Mouse (Mus musculus) CH12.LX (cell line): ENCODE results near the gene Mospd2. TPM values are rescaled to one million over a fixed set of nuclear protein-coding genes. Genes with fewer than 3 reads are reported as not detected.

ENCODE experiments used
- DNase-seq: peaks from one replicate; pipeline ENCODE4 v3.0.0-alpha.2; 2013; ENCODE audit errors: extremely low read depth
- H3K27ac ChIP-seq: 2 replicates; pipeline ENCODE4 v1.5.1; 2012; ENCODE audit warnings: low read depth, mild to moderate bottlenecking, control low read depth, moderate library complexity; ENCODE audit not compliant: insufficient read depth
- H3K27me3 ChIP-seq: replicated peaks from 2 replicates; pipeline ENCODE3; 2012; ENCODE audit warnings: inconsistent platforms
- H3K36me3 ChIP-seq, 2 experiments: replicated peaks in 1 of 2; 2 replicates each; pipeline versions ENCODE3 to v1.6.1; 2012; ENCODE audit warnings: inconsistent platforms in 1 of 2, low read length in 1 of 2, mild to moderate bottlenecking in 1 of 2, mixed read lengths in 1 of 2, moderate library complexity in 1 of 2; ENCODE audit not compliant: control insufficient read depth in 1 of 2, insufficient read depth in 1 of 2
- H3K4me1 ChIP-seq, 2 experiments: 2 replicates each; pipeline ENCODE4 v1.6.1; 2012; ENCODE audit warnings: inconsistent platforms in 1 of 2, moderate library complexity in 1 of 2; ENCODE audit not compliant: insufficient read depth in 2 of 2, control insufficient read depth in 1 of 2
- H3K4me2 ChIP-seq: 2 replicates; pipeline ENCODE4 v1.6.1; 2012; ENCODE audit warnings: low read depth, mild to moderate bottlenecking, control low read depth; ENCODE audit not compliant: poor library complexity, insufficient read depth, severe bottlenecking
- H3K4me3 ChIP-seq, 3 experiments: fragments of 150-350 bp in 1 of 3; sonication (generic) in 1 of 3; replicated peaks in 1 of 3; 2 replicates each; pipeline versions ENCODE3 to v1.5.1; 2011 to 2012; ENCODE audit warnings: low read depth in 2 of 3, low read length in 2 of 3, mild to moderate bottlenecking in 2 of 3, moderate library complexity in 2 of 3, control low read depth in 1 of 3, improper control_type of control experiment in 1 of 3, inconsistent platforms in 1 of 3, mixed read lengths in 1 of 3; ENCODE audit not compliant: poor library complexity in 1 of 3
- H3K79me2 ChIP-seq: replicated peaks from 2 replicates; pipeline ENCODE4 v1.6.1; 2012; ENCODE audit warnings: mild to moderate bottlenecking, moderate library complexity; ENCODE audit not compliant: control insufficient read depth, poor library complexity, insufficient read depth, severe bottlenecking; ENCODE audit errors: extremely low read depth
- H3K9ac ChIP-seq: 2 replicates; pipeline ENCODE4 v1.6.1; 2012; ENCODE audit warnings: low read depth, mild to moderate bottlenecking, control low read depth, moderate library complexity; ENCODE audit not compliant: insufficient read depth
- H3K9me3 ChIP-seq: replicated peaks from 2 replicates; pipeline ENCODE3; 2012; ENCODE audit warnings: low read length, inconsistent platforms, mixed read lengths
- CHD2 ChIP-seq: IDR thresholded peaks from 2 replicates; pipeline ENCODE4 v1.6.1; 2011; ENCODE audit warnings: low read length, improper control_type of control experiment
- E2F4 ChIP-seq: IDR thresholded peaks from 2 replicates; pipeline ENCODE4 v1.6.1; 2011; ENCODE audit warnings: low read depth, low read length, improper control_type of control experiment; ENCODE audit not compliant: insufficient replicate concordance
- ELF1 ChIP-seq: IDR thresholded peaks from 2 replicates; pipeline ENCODE4 v1.6.1; 2014; ENCODE audit warnings: low read depth, mild to moderate bottlenecking, inconsistent platforms, low read length, improper control_type of control experiment
- EP300 ChIP-seq: IDR thresholded peaks from 2 replicates; pipeline ENCODE4 v1.6.1; 2011; ENCODE audit warnings: low read length, improper control_type of control experiment
- ETS1 ChIP-seq: conservative IDR thresholded peaks from 2 replicates; pipeline ENCODE4 v1.6.1; 2012; ENCODE audit warnings: low read depth, mild to moderate bottlenecking, inconsistent platforms, low read length, improper control_type of control experiment, moderate library complexity
- MAZ ChIP-seq: IDR thresholded peaks from 2 replicates; pipeline ENCODE4 v1.6.1; 2012; ENCODE audit warnings: low read depth, mild to moderate bottlenecking, inconsistent platforms, low read length, improper control_type of control experiment, moderate library complexity
- MXI1 ChIP-seq: IDR thresholded peaks from 2 replicates; pipeline ENCODE4 v1.6.1; 2011; ENCODE audit warnings: mild to moderate bottlenecking, low read depth, low read length, improper control_type of control experiment
- PAX5 ChIP-seq: IDR thresholded peaks from 2 replicates; pipeline ENCODE4 v1.6.1; 2012; ENCODE audit warnings: low read length, inconsistent platforms, mixed read lengths
- POLR2A ChIP-seq: IDR thresholded peaks from 2 replicates; pipeline ENCODE4 v1.6.1; 2011; ENCODE audit warnings: low read depth, mild to moderate bottlenecking, improper control_type of control experiment, low read length
- RCOR1 ChIP-seq: conservative IDR thresholded peaks from 2 replicates; pipeline ENCODE4 v1.6.1; 2012; ENCODE audit warnings: low read depth, mild to moderate bottlenecking, inconsistent platforms, low read length, improper control_type of control experiment
- SIN3A ChIP-seq: IDR thresholded peaks from 2 replicates; pipeline ENCODE4 v1.6.1; 2012; ENCODE audit warnings: low read length, improper control_type of control experiment, inconsistent platforms
- TBP ChIP-seq: conservative IDR thresholded peaks from 2 replicates; pipeline ENCODE4 v1.6.1; 2011; ENCODE audit warnings: low read depth, low read length, improper control_type of control experiment
- TCF12 ChIP-seq: IDR thresholded peaks from 2 replicates; pipeline ENCODE4 v1.6.1; 2014; ENCODE audit warnings: low read depth, mild to moderate bottlenecking, inconsistent platforms, low read length, improper control_type of control experiment
- UBTF ChIP-seq: IDR thresholded peaks from 2 replicates; pipeline ENCODE4 v1.6.1; 2012; ENCODE audit warnings: low read depth, mild to moderate bottlenecking, inconsistent platforms, low read length, improper control_type of control experiment, moderate library complexity
- USF1 ChIP-seq: IDR thresholded peaks from 2 replicates; pipeline ENCODE4 v1.6.1; 2014; ENCODE audit warnings: low read depth, mild to moderate bottlenecking, inconsistent platforms, low read length, improper control_type of control experiment
- ZMIZ1 ChIP-seq: IDR thresholded peaks from 2 replicates; pipeline ENCODE4 v1.6.1; 2012; ENCODE audit warnings: low read depth, mild to moderate bottlenecking, inconsistent platforms, low read length, improper control_type of control experiment
- dilution Hi-C: fragments of 300-500 bp; cut with MboI; formaldehyde crosslinking; loops from 2 replicates; pipeline ENCODE4 v1.14.3; 2020; ENCODE audit warnings: low sequenced_read_pairs; ENCODE audit not compliant: extremely low pct_unique_long_range_greater_than_20kb, extremely low pct_ligation_motif_present
- in situ Hi-C: fragments of 300-500 bp; cut with MboI; formaldehyde crosslinking; loops from 3 replicates; pipeline ENCODE4 v1.14.3; 2019; ENCODE audit warnings: low sequenced_read_pairs, low pct_ligation_motif_present, low pct_unique_long_range_greater_than_20kb, mixed read lengths
- polyA plus RNA-seq: library from polyadenylated mRNA; unstranded; fragments of >175 nt; gene quantifications from 2 replicates; pipeline ENCODE4 v1.2.1, GENCODE M21; 2012; ENCODE audit warnings: low read depth; ENCODE audit not compliant: insufficient read length
- total RNA-seq, 2 experiments: library from RNA; depleted of rRNA; stranded (reverse); fragments of 300-350 nt in 1 of 2; fragments of >200 nt in 1 of 2; gene quantifications; 2 replicates each; pipeline ENCODE4 v1.2.3; 2012 to 2014

Mospd2 gene
- total and polyA plus RNA-seq, 3 experiments: 8.0 to 15.9 (median 8.7) TPM

DNA sequence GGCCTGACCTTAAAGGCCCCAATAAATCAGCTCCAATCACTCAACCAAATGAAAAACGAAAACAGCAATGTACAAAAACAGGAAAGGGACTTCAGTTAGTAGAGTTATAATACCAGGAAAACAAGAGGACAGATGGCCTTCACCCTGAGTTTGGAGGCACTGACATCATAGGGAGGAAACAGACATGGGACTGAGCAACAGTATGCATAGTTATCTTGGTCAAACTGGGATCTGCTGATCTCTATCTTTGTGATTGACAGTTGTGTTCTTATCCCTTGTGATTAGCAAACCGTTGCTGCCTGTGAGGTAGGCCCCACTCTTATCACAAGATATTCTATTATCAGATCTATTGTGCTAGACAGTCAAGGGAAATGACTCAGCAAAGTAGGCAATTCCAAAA is 80.4 kb downstream of the Mospd2 start:
- no peak overlapping the region for H3K9ac ChIP-seq
- DNase-seq: no peak
- no peak overlapping the region for H3K4me3 ChIP-seq
- no peaks in the 10 kb centered on the region for H3K9me3 ChIP-seq
- dilution Hi-C loops: no loop called here
- TF ChIP-seq PAX5: no peak
- TF ChIP-seq ZMIZ1: no peak
- TF ChIP-seq E2F4: no peak
- no peak for TF ChIP-seq EP300
- no peak for TF ChIP-seq USF1
- TF ChIP-seq, all 38 proteins: peak for 0
- no peak overlapping the region for H3K4me2 ChIP-seq
- no peaks in the 10 kb centered on the region for H3K4me1 ChIP-seq
- no peaks in the 10 kb centered on the region for H3K79me2 ChIP-seq
- H3K36me3 ChIP-seq: no peaks in the 10 kb centered on the region
- H3K27me3 ChIP-seq: no peaks in the 10 kb centered on the region
- in situ Hi-C loops: no loop called here
- no peak overlapping the region for H3K27ac ChIP-seq

DNA sequence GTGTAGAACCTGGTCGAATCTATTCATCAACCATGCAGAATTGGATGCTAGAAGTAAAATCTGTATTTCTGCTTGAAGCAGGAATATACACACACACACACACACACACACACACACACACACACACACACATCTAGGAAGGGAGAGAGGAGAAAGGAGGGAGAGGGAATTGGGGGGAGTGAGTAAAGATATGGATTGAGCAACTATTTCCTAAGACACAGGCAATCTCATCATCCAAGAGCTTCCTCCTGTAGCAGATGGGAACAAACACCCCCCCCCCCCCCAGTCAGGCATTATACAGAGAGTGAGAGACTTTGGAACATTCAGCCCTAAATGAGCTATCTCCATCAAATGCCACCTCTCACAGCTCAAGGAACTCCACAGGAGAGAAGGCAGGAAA is 93.9 kb downstream of the Mospd2 start:
- dilution Hi-C loops: no loop called here
- Histone ChIP-seq H3K4me1 (no peaks in the 10 kb centered on the region), H3K4me3 (no peak overlapping the region), H3K4me2 (no peak overlapping the region), H3K36me3 (no peaks in the 10 kb centered on the region), H3K9me3 (no peaks in the 10 kb centered on the region), H3K27me3 (no peaks in the 10 kb centered on the region), H3K27ac (no peak overlapping the region), H3K9ac (no peak overlapping the region), H3K79me2 (no peaks in the 10 kb centered on the region)
- in situ Hi-C loops: no loop called here
- TF ChIP-seq SIN3A: no peak
- no peak for TF ChIP-seq UBTF
- TF ChIP-seq MXI1: no peak
- TF ChIP-seq ETS1: no peak
- no peak for TF ChIP-seq TBP
- TF ChIP-seq POLR2A: no peak
- TF ChIP-seq RCOR1: no peak
- no peak for TF ChIP-seq TCF12
- no peak for TF ChIP-seq MAZ
- no peak for TF ChIP-seq CHD2
- TF ChIP-seq E2F4: no peak
- no peak for TF ChIP-seq ELF1
- no peak for DNase-seq

Other genes with a start within 250 kb of the Mospd2 start
- 6.4 and 9.3 TPM in 2 replicates for gene Fancb, start 217 bp upstream of the Mospd2 start, total RNA-seq (2012; rRNA removed)
- 20.6 and 22.9 TPM in 2 replicates for gene Fancb, start 217 bp upstream of the Mospd2 start, total RNA-seq (2014; rRNA removed)
- 10.4 and 11.0 TPM in 2 replicates for gene Fancb, start 217 bp upstream of the Mospd2 start, polyA plus RNA-seq
- not detected in 2 replicates for gene Gm17604, start 24.5 kb upstream of the Mospd2 start, total RNA-seq (2012; rRNA removed)
- gene Gm17604, start 24.5 kb upstream of the Mospd2 start, total RNA-seq (2014; rRNA removed): not detected in 2 replicates
- gene Gm17604, start 24.5 kb upstream of the Mospd2 start, polyA plus RNA-seq: not detected in 2 replicates